Mouse (Mus musculus) brain, embryonic 18.5 days (tissue): Measurements from ENCODE around the gene Gper1.
"Not testable (repeated sequence)": the region's sequence is repeated elsewhere in the genome, so short reads cannot be mapped to it uniquely, and the experiment has no call there.

ENCODE experiments used
- DNase-seq: peaks from one replicate; pipeline ENCODE4 v3.0.0-alpha.2; 2012; ENCODE audit warnings: low read depth, low spot score

Gper1 gene

DNA sequence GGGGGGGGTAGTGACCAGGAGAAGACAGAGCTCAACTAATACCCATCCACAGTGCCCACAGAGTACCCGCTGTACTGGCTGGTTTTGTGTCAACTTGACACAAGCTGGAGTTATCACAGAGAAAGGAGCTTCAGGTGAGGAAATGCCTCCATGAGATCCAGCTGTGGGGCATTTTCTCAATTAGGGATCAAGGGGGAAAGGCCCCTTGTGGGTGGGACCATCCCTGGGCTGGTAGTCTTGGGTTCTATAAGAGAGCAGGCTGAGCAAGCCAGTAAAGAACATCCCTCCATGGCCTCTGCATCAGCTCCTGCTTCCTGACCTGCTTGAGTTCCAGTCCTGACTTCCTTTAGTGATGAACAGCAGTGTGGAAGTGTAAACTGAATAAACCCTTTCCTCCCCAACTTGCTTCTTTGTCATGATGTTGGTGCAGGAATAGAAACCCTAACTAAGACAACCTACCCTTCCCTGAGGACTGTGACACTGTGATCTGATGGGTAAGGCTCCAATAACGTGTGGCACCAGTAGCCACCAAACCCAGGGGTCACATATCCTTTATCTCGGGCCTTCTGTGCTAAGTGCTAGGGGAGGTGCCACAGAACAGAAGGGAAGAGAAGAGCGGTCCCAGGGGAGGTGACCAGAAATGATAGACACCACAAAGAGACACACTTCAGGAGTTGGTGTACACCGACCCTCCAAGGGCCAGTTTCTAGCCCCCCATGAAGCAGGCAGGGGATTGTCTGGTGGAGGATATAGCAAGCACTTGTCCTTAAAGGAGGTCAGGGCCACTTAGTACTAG is 32.4 kb upstream of the Gper1 start:
- DNase-seq, result not testable (repeated sequence)

DNA sequence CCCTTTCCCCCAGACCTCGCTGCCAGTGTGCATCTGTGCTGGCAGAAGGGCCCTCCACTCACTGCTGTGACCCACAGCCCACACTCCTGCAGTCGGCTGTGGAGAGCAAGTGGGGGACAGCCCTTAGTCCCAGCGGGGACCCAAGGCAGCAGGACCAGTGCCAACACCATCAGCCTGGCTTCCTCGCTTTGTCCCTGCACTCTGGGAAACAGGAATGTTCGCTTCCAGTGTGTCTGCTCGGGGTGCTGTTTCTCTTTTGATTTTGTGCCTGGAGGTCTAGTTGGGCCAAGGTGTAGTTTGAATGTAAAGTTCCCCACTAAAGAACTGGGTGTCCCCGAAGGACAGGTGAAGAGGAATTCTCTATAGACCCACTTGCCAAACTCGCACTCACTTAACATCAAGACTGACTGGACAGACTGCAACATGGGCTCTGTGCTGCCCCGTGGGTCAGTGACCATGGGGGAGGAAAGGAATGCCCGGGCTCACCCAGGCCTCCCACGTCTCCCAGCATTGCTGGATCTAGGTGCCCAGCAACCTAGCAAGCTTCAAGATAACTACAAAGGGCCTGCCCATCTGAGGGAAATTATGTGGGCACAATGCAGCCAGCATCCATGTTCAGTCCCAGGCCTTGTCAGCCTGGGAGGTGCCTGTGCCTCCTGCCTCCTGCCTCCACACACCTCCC is 31.5 kb upstream of the Gper1 start:
- DNase-seq, result no peak

DNA sequence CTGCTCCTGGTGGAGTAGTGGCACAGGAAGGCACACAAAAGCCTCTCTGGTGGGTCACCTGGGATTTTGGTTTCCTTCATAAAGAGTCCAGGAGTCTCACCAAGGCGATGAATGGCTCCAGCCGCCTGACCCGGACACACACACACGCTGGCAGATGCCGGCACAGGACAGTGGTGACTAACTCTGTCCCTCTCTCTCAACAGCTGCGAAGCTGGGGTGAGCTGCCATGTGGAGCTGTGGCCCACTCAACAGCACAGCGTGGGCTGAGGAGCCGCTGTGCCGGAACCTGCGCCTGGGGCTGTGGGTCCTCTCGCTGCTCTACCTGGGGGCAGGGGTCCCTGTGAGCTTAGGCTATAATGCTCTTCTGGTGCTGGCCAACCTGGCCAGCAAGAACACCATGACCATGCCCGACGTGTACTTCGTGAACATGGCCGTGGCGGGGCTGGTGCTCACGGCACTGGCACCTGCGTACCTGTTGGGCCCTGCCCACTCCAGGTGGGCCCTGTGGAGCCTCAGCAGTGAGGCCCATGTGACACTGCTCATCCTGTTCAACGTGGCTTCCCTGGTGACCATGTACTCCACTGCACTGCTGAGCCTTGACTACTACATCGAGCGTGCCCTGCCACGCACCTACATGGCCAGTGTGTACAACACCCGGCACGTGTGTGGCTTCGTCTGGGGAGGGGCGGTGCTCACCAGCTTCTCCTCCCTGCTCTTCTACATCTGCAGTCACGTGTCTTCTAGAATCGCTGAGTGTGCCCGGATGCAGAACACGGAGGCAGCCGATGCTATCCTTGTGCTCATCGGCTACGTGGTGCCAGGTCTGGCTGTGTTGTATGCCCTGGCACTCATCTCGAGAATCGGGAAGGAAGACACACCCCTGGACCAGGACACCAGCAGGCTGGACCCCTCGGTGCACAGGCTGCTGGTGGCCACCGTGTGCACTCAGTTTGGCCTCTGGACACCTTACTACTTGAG is 30.4 kb upstream of the Gper1 start:
- DNase-seq, result no peak

DNA sequence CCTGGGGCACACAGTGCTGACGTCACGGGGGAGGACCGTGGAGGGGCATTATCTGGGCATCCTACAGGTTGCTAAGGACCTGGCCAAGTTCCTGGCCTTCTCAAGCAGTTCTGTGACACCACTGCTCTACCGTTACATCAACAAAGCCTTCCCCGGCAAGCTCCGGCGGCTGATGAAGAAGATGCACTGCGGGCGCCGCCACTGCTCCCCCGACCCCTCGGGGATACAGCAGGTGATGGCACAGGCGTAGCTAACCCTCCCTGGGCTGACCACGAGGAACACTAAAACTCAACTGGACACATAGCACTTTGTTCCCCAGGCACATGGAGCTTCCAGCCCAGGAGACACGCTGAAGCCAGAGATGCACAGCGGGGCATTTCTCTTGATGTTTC is 29.8 kb upstream of the Gper1 start:
- DNase-seq, result no peak

- DNase-seq, result no peak
These were observed 28.6 kb upstream of the Gper1 start for GRCm38 (mm10) chr5:139394399-139394798.

- DNase-seq, result no peak
These were observed 27.4 kb upstream of the Gper1 start for GRCm38 (mm10) chr5:139395528-139395927.

DNA sequence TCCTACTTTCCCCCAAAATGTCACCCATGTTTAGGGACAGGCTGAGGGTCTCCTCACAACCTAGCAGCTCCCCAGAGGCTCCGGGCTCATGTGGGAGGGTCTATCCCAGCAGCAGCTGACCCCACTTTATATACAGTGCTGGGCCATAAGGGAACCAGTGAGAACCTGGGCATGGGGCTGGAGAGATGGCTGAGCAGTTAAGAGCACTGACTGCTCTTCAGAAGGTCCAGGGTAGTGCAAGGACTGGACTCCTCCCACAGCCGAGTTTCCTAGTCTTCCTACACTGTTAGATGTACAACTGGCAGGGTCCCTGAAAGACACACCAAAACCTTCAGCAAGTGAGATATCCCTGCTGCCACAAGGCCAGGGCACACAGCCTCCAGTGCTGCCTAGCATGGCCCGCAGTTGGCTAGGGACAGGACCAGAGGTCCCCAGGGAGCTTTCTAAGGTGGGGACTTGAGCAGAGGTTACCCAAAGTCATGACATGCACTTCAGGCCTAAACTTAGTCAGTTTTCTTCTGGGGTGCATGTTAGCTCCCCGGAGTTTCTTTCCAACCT is 25.5 kb upstream of the Gper1 start:
- DNase-seq, result no peak

DNA sequence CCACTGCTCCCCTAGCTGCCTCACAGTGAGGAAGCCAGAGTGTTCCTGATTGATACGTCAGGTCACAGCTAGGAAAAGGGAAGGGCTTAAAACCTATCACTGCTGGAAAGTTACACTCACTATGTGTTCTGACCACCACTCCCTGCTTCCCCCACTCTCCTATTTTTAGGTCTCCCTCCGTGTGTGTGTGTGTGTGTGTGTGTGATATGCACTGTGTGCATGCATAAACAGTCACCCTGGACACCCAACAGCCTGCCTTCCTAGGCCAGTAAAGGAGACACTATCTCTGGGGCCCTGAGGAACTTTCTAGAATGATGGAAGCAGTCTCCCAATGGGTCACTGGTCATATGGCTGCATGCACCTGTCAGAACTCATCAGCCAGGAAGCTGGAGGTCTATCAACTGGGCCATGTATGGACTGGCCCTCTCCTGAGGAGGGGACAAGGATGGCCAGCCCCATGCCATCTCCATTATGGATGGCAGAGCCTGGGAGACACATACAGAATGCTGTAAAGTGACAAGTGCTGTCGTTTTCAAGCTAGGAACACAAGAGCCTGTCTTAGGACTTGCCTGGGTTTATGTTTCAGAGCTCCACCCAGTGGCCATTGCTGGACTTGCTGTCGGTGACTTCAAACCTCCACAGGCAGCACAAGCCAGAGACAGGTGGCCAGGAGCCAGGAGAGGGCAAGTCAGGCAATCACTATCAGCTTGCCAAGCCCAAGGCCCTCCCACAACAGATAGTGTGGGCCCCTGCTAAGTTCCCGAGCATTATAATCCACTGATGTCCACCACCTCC is 24.8 kb upstream of the Gper1 start:
- DNase-seq, result no peak

DNA sequence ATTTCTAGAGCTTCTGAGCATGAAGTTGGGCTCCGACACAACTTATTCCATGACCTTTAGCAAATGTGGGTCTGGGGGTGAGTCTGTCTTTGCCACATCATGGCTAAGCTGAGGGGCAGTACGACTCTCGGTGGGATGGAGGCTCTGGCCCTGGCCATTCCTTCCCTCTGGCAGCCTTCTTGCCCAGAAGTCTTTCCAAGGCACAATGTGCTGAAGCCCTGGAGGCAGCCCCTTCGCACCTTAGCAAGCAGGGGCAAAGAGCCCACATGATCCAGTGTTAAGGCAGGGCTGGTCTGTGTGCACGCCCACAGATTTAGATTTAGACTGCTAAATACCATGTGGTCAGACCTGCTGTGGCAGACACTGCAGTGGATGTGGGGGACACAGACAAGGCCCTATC is 24.2 kb upstream of the Gper1 start:
- DNase-seq, result no peak

- no peak for DNase-seq
These were observed 23.0 kb upstream of the Gper1 start for GRCm38 (mm10) chr5:139399991-139400390.

DNA sequence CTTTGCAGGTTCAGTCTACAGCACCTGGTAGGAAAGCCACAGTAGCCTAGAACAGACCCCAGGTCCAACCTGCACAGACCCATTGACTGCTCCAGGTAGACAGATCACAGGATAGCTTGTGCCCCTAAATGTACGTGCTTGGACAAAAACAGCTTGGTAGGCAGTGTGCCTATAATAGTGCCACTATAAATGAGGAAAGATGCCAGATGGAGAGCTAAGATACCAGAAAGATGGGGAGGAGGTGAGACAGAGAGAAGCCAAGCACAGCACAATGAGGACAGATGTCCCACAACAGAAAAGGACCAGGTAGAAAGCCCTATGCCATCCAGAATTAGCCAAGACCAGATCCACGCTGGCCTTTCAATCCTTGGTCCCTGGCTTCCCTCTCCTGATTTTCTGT is 20.8 kb upstream of the Gper1 start:
- DNase-seq, result no peak

DNA sequence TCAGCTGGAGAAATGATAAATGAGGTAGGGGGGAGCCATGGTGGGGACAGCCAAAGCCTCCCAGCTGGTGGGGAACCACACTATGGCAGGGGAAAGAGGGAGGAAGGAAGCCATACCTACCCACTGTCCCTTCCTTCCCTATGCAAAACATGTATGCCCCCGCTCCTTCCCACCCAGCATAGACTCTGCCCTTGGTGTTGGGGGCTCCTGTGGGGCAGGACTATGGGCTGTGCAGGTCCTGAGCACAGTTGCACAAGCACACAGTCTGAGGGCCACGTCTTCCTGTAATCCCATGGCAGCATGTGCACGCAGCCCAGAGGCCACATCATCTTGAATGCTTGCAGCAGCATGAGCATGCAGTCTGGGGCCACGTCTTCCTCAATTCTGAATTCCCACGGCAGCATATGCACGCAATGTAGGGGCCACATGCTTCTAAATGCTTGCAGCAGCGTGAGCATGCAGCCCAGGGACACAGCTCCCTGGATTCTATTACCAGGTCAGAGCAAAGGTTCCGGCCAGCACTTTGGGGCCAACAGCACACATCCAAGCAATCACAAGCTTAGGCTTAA is 19.2 kb upstream of the Gper1 start:
- no peak for DNase-seq

- DNase-seq, result no peak
These were observed 18.1 kb upstream of the Gper1 start, which contains the start of gene C130050O18Rik for GRCm38 (mm10) chr5:139404801-139405401. Gene C130050O18Rik, plus strand, starts transcription at chr5:139405280.

GRCm38 (mm10) chr5:139405478-139405877 is 17.5 kb upstream of the Gper1 start:
- DNase-seq, result no peak

GRCm38 (mm10) chr5:139405953-139406352 is 17.0 kb upstream of the Gper1 start:
- no peak for DNase-seq

DNA sequence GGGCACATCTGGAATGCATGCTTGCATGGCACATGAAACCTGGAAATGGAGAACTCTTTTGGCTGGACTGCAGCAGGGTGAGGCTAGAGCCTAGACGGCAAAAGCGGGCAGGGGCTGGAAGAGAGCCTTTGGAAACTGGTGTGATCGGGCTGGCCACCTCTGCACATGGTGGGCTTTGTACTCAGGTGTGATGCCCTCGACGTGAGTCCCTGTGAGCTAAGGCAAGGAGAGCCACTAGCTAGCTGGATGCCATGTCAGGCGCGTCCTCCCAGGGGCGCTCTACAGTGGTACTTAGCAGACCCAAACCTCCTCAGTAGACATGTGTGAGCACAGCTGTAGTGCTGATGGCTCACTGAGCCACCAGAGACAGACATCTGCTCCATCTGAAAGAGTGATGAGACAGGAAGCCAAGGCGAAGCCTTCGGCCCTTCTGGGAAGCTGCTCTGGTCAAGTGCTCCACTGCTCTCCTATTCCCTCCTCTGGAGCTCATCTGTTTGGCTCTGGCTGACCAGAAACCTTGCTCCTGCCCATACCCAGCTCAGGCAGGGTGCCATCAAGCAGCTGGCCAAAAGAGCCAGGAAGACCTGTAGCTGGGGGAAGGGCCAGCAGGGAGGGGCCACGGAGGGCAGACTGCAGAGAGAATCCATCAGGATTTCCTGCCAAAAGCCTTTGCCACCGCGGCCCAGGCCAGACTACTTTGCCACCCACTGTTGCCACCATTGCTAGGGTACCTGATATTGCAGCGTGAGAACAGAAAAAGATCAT is 15.6 kb upstream of the Gper1 start:
- DNase-seq, result no peak

- DNase-seq, result no peak
These were observed 14.4 kb upstream of the Gper1 start for GRCm38 (mm10) chr5:139408511-139408910.

DNA sequence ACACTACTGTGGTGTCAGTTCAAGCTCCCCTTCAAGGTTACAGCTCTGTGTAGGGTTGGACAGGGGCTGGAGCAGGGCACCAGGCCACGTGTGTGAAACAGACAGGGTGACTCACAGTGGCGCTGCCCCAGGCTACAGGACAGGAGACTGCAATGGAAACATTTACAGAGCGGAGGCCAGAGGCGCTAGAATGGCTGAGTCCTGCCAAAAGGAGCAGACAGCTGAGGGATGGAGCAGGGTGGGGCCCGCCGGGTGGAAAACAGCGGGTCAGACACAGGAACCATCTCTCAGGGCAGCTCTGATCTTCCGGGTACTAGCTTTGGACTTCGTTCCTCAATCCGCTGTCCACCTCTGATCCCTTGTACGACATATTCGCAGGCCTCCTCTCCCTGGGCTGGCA is 13.5 kb upstream of the Gper1 start:
- no peak for DNase-seq

- no peak for DNase-seq
These were observed 12.9 kb upstream of the Gper1 start for GRCm38 (mm10) chr5:139410056-139410455.
